Mouse (Mus musculus) CH12.LX (cell line): ENCODE data around the gene Fuz.

ENCODE experiments used
- BHLHE40 ChIP-seq: IDR thresholded peaks from 2 replicates; pipeline ENCODE4 v1.6.1; 2011; ENCODE audit warnings: mild to moderate bottlenecking, low read depth, low read length, improper control_type of control experiment
- CTCF ChIP-seq, 2 experiments: IDR thresholded peaks in 1 of 2; conservative IDR thresholded peaks in 1 of 2; 2 replicates each; pipeline ENCODE4 v1.5.1; 2011 to 2012; ENCODE audit warnings: low read depth in 2 of 2, low read length in 2 of 2, improper control_type of control experiment in 1 of 2, inconsistent platforms in 1 of 2, mild to moderate bottlenecking in 1 of 2, moderate library complexity in 1 of 2
- EP300 ChIP-seq: IDR thresholded peaks from 2 replicates; pipeline ENCODE4 v1.6.1; 2011; ENCODE audit warnings: low read length, improper control_type of control experiment
- KAT2A ChIP-seq: IDR thresholded peaks from 2 replicates; pipeline ENCODE4 v1.6.1; 2012; ENCODE audit warnings: low read length, improper control_type of control experiment, inconsistent platforms; ENCODE audit not compliant: insufficient replicate concordance
- MAX ChIP-seq: IDR thresholded peaks from 2 replicates; pipeline ENCODE4 v1.6.1; 2011; ENCODE audit warnings: low read length, improper control_type of control experiment
- POLR2AphosphoS2 ChIP-seq: IDR thresholded peaks from 2 replicates; pipeline ENCODE4 v1.6.1; 2011; ENCODE audit warnings: low read depth, low read length, improper control_type of control experiment
- TBP ChIP-seq: conservative IDR thresholded peaks from 2 replicates; pipeline ENCODE4 v1.6.1; 2011; ENCODE audit warnings: low read depth, low read length, improper control_type of control experiment
- USF1 ChIP-seq: IDR thresholded peaks from 2 replicates; pipeline ENCODE4 v1.6.1; 2014; ENCODE audit warnings: low read depth, mild to moderate bottlenecking, inconsistent platforms, low read length, improper control_type of control experiment
- ZMIZ1 ChIP-seq: IDR thresholded peaks from 2 replicates; pipeline ENCODE4 v1.6.1; 2012; ENCODE audit warnings: low read depth, mild to moderate bottlenecking, inconsistent platforms, low read length, improper control_type of control experiment

GRCm38 (mm10) chr7:44860576-44861428 lies 35.1 kb upstream of the Fuz start:
- TF ChIP-seq KAT2A (no peak), POLR2AphosphoS2 (no peak), USF1 (no peak), MAX (no peak), EP300 (no peak), ZMIZ1 (no peak), TBP (no peak), BHLHE40 (no peak), CTCF (conservative IDR thresholded peaks at IDR 0.05 in 1 of 2, IDR thresholded peaks at IDR 0.05 in 1 of 2; ENCODE audit: low read depth in 2 of 2, low read length in 2 of 2) (peak; percentile 78 to 80)
